Mouse (Mus musculus): ENCODE results near the gene Cab39l.

GRCm38 (mm10) chr14:59616802-59617201 lies 176.0 kb downstream of the Cab39l start:
- TF ChIP-seq POLR2A (IDR thresholded peaks at IDR 0.05; ENCODE audit: control insufficient read depth, low read depth, low read length) (no peak), CTCF (IDR thresholded peaks at IDR 0.05; ENCODE audit: control insufficient read depth, insufficient read depth, insufficient replicate concordance, low read depth, low read length) (no peak)

All from testis, adult 2 months (tissue).